Mouse (Mus musculus): ENCODE measurements around the gene Dusp5. TPM values are rescaled to one million over a fixed set of nuclear protein-coding genes. Genes with fewer than 3 reads are reported as not detected.

Dusp5 gene
- polyA plus RNA-seq (2017; shearing (Covaris generic)), result 6.0 TPM

GRCm38 (mm10) chr19:53528752-53529454 lies at the start of gene Dusp5:
TSS of gene Dusp5 (plus strand) at chr19:53529109.

GRCm38 (mm10) chr19:53588968-53589367 lies 60.1 kb downstream of the Dusp5 start, which contains the start of gene Nutf2-ps1:
TSS of gene Nutf2-ps1 (minus strand) at chr19:53589068.

Other genes with a start within 250 kb of the Dusp5 start
- gene Mxi1, start 218.6 kb upstream of the Dusp5 start, polyA plus RNA-seq (2017; shearing (Covaris generic)), result 3.5 TPM
- gene Gm10197, start 157.3 kb upstream of the Dusp5 start, polyA plus RNA-seq (2017; shearing (Covaris generic)), result not detected
- 78.8 TPM for gene Smndc1, start 138.5 kb upstream of the Dusp5 start, polyA plus RNA-seq (2017; shearing (Covaris generic))
- gene Nutf2-ps1, start 60.0 kb downstream of the Dusp5 start, polyA plus RNA-seq (2017; shearing (Covaris generic)), result 229 TPM
- 50.1 TPM for gene Smc3, start 71.3 kb downstream of the Dusp5 start, polyA plus RNA-seq (2017; shearing (Covaris generic))
- gene Rbm20, start 148.2 kb downstream of the Dusp5 start, polyA plus RNA-seq (2017; shearing (Covaris generic)), result 0.24 TPM

All from activated CD4-positive, CD25-positive, alpha-beta regulatory T cell, adult 9 weeks (primary cell).